Mouse (Mus musculus): ENCODE measurements around the gene Hmgb1.

DNA sequence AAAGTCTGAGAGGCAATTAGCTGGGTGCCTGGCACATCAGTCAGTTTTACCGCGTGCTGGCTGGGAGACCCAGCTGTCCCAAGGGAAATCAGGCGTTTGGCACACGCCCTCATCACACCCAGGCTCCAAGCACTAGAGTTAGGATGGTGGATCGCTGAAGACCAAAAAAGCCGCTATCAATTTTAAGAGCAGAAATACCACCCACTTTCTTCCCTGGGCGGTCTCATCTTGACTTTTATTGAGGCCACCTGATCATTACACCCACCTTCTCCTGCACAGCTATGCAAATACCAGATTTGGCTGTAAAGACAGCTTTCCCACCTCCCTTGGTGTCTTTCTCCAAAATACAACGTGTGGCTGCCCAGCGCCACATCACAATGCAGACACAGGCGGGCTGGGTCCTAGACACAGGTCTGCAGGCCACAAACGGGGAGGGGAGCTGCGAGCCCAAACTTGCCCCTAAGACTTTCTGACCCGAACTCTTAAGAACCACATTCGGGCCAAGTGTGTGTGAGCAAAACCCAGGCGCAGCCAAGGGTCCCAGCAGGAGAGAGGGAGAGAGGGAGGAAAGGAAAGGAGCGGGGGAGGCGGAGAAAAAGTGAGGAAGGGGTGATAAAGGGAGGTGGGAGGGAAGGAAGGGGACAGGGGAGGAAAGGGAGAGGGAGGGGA is 169.6 kb downstream of the Hmgb1 start:
- no peak for TF ChIP-seq CTCF (IDR thresholded peaks at IDR 0.05; ENCODE audit: borderline replicate concordance, extremely low read depth, insufficient read depth, insufficient read length)
- TF ChIP-seq POLR2A (IDR thresholded peaks at IDR 0.05; ENCODE audit: borderline replicate concordance, extremely low read depth, insufficient read depth, insufficient read length, poor library complexity, severe bottlenecking) = no peak
